Mouse (Mus musculus): Measurements from ENCODE around the gene Rbpjl. TPM values are rescaled to one million over a fixed set of nuclear protein-coding genes. Genes with fewer than 3 reads are reported as not detected.

Gene Rbpjl
- polyA plus RNA-seq, 1 experiment from 2014 or later = 10.7 TPM

GRCm38 (mm10) chr2:164460745-164461551 lies 58.0 kb downstream of the Rbpjl start, which contains the start of gene Gm20458:
Gene Gm20458 (plus strand): TSS chr2:164460967.
- H3K36me3 ChIP-seq = peaks cover 25% of the 10 kb centered on the region
- H3K4me2 ChIP-seq = peak within 1 kb of the TSS; percentile 78
- H3K4me3 ChIP-seq = peak within 1 kb of the TSS; percentile 91
- H3K9ac ChIP-seq = peak within 1 kb of the TSS; percentile 85
- H3K4me1 ChIP-seq = peaks cover 23% of the 10 kb centered on the region
- under 1% methylated on average over 68 of the region's 79 CpGs for WGBS
- H3K27ac ChIP-seq = peak within 1 kb of the TSS; percentile 80
- peak; percentile 97 for ATAC-seq (ENCODE audit: borderline replicate concordance, extremely low read depth, low FRiP score, low TSS enrichment)
- no peaks in the 10 kb centered on the region for H3K9me3 ChIP-seq
- H3K27me3 ChIP-seq = no peaks in the 10 kb centered on the region

Small RNA genes within 50 kb of the gene (microRNA-seq; reads per million reads assigned to microRNA genes)
- gene Mir7678 = not detected

Other genes starting within 250 kb of the Rbpjl start
- not detected in 2 replicates for gene Kcns1, start 232.0 kb upstream of the Rbpjl start, polyA plus RNA-seq (2015; fragmentation: Nextera tagmentation; extraction: Ambion mirVana)
- gene Wfdc5, start 220.4 kb upstream of the Rbpjl start, polyA plus RNA-seq (2015; fragmentation: Nextera tagmentation; extraction: Ambion mirVana) = not detected in 2 replicates
- gene Wfdc12, start 212.5 kb upstream of the Rbpjl start, polyA plus RNA-seq (2015; fragmentation: Nextera tagmentation; extraction: Ambion mirVana) = not detected in 2 replicates
- gene Wfdc15a, start 203.0 kb upstream of the Rbpjl start, polyA plus RNA-seq (2015; fragmentation: Nextera tagmentation; extraction: Ambion mirVana) = not detected in 2 replicates
- gene Wfdc15b, start 181.5 kb upstream of the Rbpjl start, polyA plus RNA-seq (2015; fragmentation: Nextera tagmentation; extraction: Ambion mirVana) = 0.45 TPM in 1 of 2 replicates, not detected in the other
- not detected in 2 replicates for gene Svs2, start 164.7 kb upstream of the Rbpjl start, polyA plus RNA-seq (2015; fragmentation: Nextera tagmentation; extraction: Ambion mirVana)
- not detected in 2 replicates for gene Svs3b, start 146.5 kb upstream of the Rbpjl start, polyA plus RNA-seq (2015; fragmentation: Nextera tagmentation; extraction: Ambion mirVana)
- gene Svs4, start 124.7 kb upstream of the Rbpjl start, polyA plus RNA-seq (2015; fragmentation: Nextera tagmentation; extraction: Ambion mirVana) = not detected in 2 replicates
- gene Svs3a, start 113.9 kb upstream of the Rbpjl start, polyA plus RNA-seq (2015; fragmentation: Nextera tagmentation; extraction: Ambion mirVana) = not detected in 2 replicates
- gene Svs6, start 86.4 kb upstream of the Rbpjl start, polyA plus RNA-seq (2015; fragmentation: Nextera tagmentation; extraction: Ambion mirVana) = not detected in 2 replicates
- not detected in 2 replicates for gene Svs5, start 70.4 kb upstream of the Rbpjl start, polyA plus RNA-seq (2015; fragmentation: Nextera tagmentation; extraction: Ambion mirVana)
- gene Slpi, start 14.0 kb upstream of the Rbpjl start, polyA plus RNA-seq (2015; fragmentation: Nextera tagmentation; extraction: Ambion mirVana) = 1.4 and 1.6 TPM in 2 replicates
- gene Matn4, start 2.0 kb downstream of the Rbpjl start, polyA plus RNA-seq (2015; fragmentation: Nextera tagmentation; extraction: Ambion mirVana) = 41.3 and 42.7 TPM in 2 replicates
- 161 and 178 TPM in 2 replicates for gene Sdc4, start 40.7 kb downstream of the Rbpjl start, polyA plus RNA-seq (2015; fragmentation: Nextera tagmentation; extraction: Ambion mirVana)
- 65.8 and 69.0 TPM in 2 replicates for gene Sys1, start 53.8 kb downstream of the Rbpjl start, polyA plus RNA-seq (2015; fragmentation: Nextera tagmentation; extraction: Ambion mirVana)
- gene Gm20458, start 57.8 kb downstream of the Rbpjl start, polyA plus RNA-seq (2015; fragmentation: Nextera tagmentation; extraction: Ambion mirVana) = 17.1 and 17.6 TPM in 2 replicates
- gene Trp53tg5, start 70.6 kb downstream of the Rbpjl start, polyA plus RNA-seq (2015; fragmentation: Nextera tagmentation; extraction: Ambion mirVana) = not detected in 2 replicates
- 8.8 and 10.1 TPM in 2 replicates for gene Dbndd2, start 83.0 kb downstream of the Rbpjl start, polyA plus RNA-seq (2015; fragmentation: Nextera tagmentation; extraction: Ambion mirVana)
- 60.8 and 64.6 TPM in 2 replicates for gene Pigt, start 94.4 kb downstream of the Rbpjl start, polyA plus RNA-seq (2015; fragmentation: Nextera tagmentation; extraction: Ambion mirVana)
- gene Wfdc2, start 159.3 kb downstream of the Rbpjl start, polyA plus RNA-seq (2015; fragmentation: Nextera tagmentation; extraction: Ambion mirVana) = 404 and 415 TPM in 2 replicates
- not detected in 2 replicates for gene Spint3, start 170.3 kb downstream of the Rbpjl start, polyA plus RNA-seq (2015; fragmentation: Nextera tagmentation; extraction: Ambion mirVana)
- gene Wfdc6a, start 182.3 kb downstream of the Rbpjl start, polyA plus RNA-seq (2015; fragmentation: Nextera tagmentation; extraction: Ambion mirVana) = 0.77 and 0.95 TPM in 2 replicates
- not detected in 2 replicates for gene Eppin, start 190.5 kb downstream of the Rbpjl start, polyA plus RNA-seq (2015; fragmentation: Nextera tagmentation; extraction: Ambion mirVana)
- not detected in 2 replicates for gene Wfdc6b, start 210.4 kb downstream of the Rbpjl start, polyA plus RNA-seq (2015; fragmentation: Nextera tagmentation; extraction: Ambion mirVana)
- gene Wfdc8, start 210.5 kb downstream of the Rbpjl start, polyA plus RNA-seq (2015; fragmentation: Nextera tagmentation; extraction: Ambion mirVana) = not detected in 2 replicates
- not detected in 2 replicates for gene Wfdc16, start 235.7 kb downstream of the Rbpjl start, polyA plus RNA-seq (2015; fragmentation: Nextera tagmentation; extraction: Ambion mirVana)

Measured in lung, embryonic 15.5 days (tissue).